Comparison of ENCODE assay signal across 1 mouse cellular context in genomic region chr3:127783680-127784079, GRCm38 (mm10). TPM values are rescaled to one million over a fixed set of nuclear protein-coding genes. Genes with fewer than 3 reads are reported as not detected.
"Had no signal": no experiment of that assay in that cellular context is flagged by ENCODE, and none has a peak within 500 bp of the region (broad histone marks: within the 10 kb centered on the region; RNA-seq: fewer than 3 reads in every experiment).

No protein-coding gene starts in this region.

RNA-seq across cellular contexts. Expression of gene Alpk1, which starts 3.4 kb away (rescaled TPM):
- polyA plus RNA-seq: erythroblast, embryonic 14.5 days had no signal
